Mouse (Mus musculus) adrenal gland, postnatal 4 days (tissue): ENCODE results near the gene Scrn1. TPM values are rescaled to one million over a fixed set of nuclear protein-coding genes. Genes with fewer than 3 reads are reported as not detected.

Experiments
- DNase-seq, 2 experiments: peaks; one replicate each; pipeline ENCODE4 v3.0.0; 2021 to 2022; ENCODE audit warnings: low spot score in 2 of 2, mixed read lengths in 2 of 2
- total RNA-seq, 2 experiments: library from RNA; stranded (reverse); gene quantifications; 2 replicates each; pipeline ENCODE4 v1.2.3; 2021

Scrn1 gene
- total RNA-seq, 2 experiments from 2014 or later = 29.9 to 33.5 TPM

DNA sequence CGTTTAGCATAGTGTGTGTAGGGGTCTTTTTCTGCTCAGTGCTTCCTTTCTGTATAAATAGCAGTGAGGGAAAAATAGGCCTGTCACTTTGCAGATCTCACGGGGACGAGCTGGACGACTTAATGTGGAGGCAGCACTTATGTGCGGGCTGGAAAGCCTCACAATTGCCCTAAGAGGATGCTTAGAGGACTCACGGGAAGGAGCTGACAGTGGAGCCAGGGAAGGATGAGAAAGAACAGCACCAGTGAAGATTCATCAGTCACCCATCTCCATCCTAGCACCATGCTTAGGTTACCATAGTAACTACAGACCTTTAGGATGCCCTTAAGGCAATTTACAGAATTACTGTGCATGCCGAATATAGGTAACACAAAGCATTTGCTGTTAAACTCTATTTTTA is 3.5 kb upstream of the Scrn1 start:
- no peak for DNase-seq

DNA sequence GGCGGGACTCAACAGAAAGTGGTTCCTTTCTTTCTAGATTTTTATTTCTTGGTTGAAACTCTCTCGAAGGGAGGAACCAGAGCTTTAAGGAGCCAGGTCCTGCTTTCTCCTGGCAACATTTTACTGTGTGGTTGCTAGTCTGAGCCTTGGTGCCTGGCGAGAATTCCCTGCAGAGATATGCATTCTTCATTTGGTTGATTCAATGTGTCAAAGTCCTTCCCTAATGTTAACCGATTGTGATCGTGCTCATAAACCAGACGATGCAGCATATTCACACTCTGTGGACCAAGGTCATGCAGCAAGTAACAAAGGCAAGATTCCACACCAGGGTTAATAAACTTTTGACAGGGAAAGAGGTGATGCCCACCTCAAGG is 244 bp upstream of the Scrn1 start:
- no peak for DNase-seq

DNA sequence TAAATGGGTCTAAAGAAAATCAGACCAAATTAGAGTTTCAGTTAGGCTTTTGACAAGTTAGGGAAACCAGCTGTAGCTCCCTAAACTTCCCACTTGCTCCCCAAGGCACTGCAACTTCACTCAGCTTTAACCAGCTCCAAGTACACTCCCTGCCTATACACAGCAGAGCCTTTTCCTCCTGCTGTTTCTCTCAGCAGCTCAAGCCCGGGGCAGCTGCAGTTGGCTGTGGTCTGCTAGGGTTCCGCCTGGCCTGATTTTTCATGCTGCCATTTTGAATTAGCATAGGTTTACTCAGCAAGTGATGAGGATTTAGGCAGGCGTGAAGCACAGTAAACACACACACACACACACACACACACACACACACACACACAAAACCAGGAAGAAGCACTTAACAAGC is 1.3 kb downstream of the Scrn1 start:
- DNase-seq = no peak

DNA sequence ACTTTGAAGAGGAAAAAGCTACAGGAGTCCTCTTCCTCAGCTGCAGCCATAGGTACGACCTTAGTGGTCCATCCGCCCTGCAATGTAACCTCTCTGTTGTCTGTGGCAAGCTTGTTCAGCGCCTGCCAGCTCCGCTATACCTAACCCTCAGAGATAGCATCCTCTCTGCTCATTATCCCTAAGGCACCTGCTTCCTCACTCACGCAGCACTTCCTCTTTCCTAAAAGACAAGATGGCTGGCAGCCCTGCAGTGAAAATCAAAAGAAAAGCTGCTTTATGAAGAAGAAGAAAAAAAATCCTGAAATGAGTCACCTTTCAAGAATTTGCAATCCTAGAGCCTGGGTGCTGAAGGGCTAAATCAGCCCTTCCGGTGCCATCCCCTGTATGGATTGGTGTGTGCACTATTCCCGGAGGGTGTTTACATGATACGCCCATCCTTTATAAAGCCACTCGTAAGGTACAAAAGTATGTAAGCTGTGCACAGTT is 1.7 kb downstream of the Scrn1 start:
- DNase-seq = no peak

DNA sequence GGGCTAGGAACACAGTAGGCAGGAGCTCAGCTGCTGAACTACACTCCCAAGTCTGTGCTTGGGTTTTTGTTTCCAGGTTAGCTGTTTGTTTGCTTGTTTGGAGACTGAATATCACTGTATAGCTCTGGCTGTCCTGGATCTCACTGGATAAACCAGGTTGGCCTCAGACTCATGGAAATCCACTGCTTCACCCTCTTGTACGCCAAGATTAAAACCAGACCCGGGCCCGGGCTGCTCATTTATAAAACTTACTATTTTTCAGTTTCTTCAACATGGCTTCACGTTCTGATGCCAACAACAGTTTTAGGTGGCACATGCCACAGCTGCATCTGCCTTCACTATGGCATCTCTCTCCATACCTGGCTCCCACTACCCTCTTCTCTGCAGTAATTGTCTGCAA is 2.7 kb downstream of the Scrn1 start:
- no peak for DNase-seq

DNA sequence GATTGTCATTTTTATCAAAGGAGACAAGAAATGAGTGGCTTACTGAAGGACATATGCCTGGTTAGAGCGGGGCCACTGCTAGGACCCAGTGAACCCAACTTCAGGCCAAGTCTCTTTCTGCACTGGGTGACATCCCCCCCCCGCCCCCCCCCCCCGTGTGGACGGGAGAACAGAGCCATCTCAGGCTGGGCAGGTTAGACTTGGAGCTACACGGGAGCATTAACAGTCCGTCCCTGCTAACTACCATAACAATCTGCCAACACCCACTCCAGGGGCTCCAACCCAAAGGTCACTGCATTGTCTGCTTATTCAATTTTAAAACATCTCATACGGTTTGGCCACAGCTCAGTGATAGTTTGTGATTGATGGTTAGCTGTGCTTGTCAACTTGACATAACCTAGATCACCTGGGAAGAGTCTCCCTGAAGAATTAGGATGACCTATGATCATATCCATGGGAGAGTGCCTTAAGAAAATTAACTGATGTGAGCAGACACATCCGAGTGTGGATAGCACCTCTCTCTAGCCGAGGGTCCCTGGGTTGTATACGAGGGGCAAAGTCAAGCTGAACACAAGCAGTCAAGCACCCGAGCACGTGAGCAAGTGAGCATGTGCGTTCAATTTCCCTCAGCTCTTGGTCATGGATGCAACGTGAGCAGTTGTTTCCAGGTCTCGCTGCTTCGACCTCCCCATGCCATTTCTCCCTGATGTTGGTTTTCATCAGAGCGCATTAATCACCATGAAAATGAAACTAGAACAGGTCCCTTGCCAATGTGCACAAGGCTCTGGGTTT is 4.1 kb downstream of the Scrn1 start:
- DNase-seq = no peak

DNA sequence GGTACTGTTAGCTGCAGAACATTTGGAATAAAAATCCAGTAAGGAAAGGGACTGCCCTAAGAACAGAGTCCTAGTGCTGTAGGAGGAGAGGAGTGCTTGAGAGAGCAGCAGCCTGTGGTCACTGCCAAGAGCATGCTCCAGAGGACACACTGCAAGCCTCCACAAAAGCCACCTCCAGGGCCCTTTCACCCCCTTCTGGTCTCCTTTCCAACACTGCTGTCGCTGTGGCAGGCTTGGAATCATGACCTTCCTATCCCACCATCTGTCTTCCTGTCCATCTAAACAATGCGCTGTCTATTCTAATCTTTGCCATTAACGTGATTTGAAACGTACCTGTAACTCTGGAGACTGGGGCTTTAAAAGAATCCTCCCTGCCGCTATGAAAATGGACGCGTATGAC is 7.8 kb downstream of the Scrn1 start:
- DNase-seq = no peak

DNA sequence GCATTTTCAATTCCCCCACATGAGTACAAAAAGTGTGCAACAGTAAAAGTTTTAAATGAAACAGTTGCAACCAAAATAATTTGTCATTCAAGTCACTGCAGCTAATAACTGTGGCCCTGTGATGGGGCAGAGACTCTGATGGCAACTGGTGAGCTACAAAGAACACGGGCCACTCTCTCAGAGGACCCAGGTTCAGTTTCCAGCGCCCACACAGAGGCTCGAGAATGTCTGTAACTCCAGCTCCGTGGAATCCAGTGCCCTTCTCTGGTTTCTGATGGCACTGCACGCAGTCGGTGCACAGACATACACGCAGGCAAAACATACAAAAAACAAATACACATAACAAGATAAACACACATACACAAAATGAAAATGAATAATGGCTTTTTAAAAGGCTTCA is 8.6 kb downstream of the Scrn1 start:
- DNase-seq = no peak

DNA sequence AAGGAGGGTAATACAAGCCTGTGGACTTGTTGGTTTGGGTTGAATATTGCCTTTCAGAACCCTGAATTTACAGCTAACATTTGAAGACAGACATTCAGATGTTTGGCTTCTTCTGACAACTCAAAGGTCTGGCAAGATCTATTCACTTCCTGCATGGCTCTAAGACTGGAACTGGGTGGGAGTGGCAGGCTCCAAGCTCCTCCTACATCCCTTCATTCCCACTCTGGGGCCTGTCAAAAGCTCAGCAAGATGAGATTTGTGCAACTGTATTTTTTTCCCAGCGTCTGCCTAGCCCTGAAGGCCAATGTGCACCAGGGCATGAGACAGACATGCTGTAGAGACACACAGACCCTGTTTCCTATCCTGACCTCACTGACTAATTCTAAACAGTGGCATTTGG is 10.5 kb downstream of the Scrn1 start:
- DNase-seq = no peak

DNA sequence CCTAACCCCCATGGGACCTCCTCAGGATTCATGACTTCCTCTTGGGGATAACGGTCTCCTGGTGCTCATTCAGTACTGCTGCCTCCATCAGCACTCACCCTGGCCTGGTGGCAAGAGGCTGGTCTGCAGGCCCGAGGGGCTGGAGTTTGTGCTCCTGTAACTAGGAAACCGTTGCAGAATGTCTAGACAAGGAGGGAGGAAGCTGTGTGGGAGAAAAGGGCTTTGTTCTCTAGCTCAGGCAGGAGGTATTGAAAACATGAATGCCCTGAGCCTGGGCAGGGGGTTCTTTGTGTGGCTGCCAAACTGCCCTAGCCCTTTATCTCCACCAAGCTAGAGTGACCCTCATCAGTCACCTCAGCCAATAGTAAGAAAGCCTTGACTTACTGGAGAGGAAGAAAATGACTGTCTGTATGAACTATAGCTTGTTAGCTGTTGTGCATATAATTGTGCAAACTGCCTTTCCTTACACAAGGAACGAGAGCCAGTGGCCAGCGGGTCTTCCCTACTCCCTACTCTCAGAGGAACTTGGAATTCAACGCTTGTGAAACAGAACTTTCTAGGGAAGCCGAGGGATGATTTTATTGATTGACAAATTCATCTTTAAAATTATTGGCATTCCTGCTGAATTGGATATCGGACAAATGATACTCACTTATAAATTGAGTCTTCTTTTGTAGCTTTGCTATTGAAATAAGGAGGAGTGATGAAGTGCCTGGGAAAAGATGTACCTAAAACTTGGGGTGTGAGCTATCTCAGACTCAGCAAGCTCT is 11.8 kb downstream of the Scrn1 start:
- no peak for DNase-seq

DNA sequence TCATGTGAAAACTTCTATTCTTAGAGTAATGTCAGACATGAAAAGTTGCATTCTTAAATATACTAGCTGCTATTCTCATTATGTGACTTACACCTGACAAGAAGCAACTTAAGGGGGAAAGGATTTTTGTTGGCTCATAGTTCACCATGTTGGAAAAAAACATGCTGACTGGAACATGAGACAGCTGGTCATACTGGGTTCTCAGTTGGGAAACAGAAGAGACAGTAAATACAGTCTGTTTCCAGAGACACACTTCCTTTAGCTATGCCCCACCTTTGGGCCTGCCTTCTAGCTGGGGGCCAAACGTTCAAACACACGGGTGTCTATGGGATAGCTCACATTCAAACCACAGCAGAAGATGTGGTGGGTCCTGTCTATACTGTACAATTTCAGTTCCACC is 12.7 kb downstream of the Scrn1 start:
- no peak for DNase-seq

DNA sequence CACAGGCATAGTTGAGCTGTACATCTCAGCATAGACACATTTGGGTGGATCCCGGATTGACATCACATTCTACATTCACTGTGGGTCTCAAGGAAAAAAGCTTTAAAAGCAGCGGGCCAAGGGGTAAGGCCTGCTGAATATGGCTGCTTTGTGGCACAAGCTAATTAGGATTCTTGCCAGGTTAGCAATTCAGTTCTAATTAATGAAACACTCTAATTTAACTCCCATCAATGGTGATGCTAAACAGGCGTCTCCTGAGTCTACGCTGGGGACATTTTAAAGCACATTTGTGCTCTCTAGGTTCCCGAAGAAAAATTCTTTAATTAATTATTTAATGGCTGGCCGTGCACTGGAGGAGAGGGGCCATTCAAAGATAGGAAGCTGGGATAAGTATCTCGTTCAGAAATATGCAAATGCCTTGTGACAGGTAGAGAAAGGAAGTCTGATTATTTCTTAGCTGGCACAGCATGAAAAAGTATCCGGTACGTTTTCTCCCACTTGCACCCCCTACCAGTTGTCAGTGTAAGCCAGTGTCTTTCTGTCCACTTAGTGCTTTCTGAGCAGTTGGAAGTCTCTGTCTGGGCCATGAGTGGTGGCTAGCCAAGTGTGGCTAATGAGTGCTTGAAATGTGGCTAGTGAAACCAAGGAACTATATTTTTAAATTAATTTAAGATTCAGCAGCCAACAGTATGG is 13.4 kb downstream of the Scrn1 start:
- DNase-seq = no peak

DNA sequence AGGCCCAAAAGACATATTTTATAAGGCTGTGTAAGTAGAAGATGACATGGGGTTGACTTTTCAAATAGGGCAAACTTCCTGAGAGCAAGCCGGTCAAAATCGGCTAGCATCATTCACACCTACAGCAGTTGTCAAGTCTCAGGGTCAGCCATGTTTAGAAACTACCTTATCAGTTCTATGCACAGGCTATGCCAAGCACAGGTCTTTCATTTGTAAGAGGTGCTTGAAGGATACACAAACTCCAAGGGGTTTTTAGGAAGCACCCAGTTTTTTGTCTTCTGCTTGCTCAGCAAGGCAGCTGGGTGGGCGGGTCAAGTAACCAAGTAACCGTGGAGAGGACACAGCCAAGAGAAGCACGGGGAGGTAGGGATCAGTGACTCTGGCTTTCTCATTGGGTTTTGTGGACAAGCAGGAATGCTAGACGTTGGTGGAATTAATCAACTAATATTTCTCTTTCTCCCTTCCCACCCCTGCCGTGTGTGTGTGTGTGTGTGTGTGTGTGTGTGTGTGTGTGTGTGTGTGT is 15.4 kb downstream of the Scrn1 start:
- DNase-seq = no peak

DNA sequence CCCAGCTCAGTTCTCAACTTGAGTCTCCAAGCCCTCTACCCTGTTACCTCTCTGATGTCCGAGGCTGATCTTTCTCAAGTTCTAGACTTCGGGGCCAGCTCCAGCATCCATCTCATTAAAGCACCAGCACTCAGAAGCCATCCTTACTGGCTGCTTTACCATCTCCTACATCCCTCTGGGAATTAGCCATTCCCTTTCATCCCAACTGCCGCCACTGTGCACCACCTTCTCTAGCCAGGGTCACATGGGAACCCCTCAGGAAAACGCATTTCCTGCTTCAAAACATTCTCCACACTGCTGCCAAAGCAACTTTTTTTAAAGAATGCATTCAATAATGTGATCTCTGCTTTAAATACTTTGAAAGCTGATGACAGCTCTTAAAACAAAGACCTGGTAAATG is 17.0 kb downstream of the Scrn1 start:
- DNase-seq = no peak

DNA sequence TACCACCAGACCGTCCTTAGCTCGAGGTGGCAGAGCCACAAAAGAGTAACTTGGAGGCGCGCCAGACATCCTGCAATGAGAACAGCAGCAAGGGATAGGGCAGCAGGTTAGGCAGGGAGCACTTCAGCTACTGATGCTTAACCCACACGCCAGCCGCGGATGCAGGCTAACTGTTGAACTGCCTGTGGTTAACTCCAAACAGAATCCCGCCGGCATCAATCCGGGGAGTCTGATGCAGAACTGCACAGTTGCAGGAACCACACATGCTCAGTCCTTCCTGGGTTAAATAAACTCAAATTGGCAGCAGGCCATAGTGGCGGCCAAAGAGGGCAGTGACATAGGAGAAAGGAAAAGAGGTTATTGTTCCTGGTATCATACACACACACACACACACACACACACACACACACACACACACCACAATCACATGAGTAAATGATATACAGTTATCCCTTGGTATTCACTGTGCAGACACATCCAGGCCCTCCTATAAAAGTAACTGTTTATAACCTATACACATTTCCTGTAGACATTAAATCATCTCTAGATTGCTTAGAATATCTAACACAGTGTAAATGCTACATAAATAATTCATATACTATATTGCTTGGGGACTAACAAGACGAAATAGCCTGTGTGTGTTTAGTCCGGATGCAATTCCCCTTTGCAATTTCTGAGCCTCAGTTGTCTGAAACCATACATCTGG is 17.8 kb downstream of the Scrn1 start:
- no peak for DNase-seq

DNA sequence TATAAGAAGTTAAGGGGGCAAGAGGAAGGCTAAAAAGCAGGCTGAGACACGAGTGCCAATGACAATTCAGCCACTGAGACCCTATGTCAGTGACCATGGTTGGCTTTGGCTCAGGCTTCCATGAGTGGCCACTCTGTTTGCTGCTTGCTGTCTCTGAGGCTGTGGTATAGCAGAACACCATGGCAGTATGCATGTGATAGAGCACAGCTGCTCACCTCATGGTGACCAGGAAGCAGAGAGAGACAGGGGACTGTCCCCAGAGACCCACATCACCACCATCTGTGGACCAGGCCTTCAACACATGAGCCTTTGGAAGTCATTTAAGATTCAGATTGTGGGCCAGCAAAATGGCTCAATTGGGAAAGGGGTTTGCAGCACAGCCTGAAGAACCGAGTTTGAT is 22.6 kb downstream of the Scrn1 start:
- DNase-seq = no peak

DNA sequence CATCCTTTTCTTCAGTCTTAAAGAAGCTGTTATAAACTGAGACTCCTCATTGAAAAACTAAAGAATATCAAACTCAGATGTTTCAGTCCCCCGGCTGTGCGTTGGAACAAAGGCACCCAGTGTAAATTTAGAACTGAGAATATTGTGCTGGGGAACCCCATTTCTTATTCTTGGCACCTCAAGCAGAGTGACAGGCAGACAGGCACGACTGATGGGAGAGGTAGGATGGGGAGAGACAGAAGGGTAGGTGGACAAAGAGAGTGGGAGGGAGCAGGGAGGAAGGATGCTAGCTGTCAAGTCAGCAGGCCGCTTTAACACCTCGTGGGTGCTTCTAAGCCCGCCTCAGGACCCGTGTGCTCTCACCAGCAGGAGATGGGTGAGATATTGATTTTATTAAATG is 23.5 kb downstream of the Scrn1 start:
- no peak for DNase-seq

DNA sequence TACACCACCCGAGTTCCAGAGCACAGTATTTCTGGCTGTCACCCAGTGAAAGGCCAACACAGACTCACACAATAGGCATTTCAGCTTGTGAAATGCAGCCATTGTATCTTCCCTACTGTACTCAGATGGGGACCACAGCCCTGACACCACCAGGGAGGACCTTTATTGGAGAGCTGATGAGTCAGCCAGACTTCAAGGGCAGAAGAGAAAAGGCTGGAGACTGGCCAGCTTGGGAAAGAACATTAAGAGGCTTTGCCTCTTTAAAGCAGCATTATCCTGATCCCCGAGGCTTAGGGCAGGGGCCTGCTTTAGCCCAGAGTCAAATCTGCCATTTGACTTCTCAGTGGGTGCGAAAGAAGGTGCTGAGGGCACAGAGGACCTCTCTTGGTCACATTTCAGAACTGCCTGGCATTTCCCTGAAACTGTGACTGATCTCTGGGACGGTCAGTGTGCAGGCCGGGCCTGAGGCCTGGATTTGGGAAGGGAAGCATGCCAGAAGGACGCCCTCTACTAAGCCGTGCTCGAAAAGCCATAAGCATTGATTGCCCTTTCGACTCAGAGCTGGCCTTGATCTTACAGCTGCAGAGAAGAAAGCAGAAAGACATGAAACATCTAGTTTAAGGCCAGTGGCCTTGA is 25.9 kb downstream of the Scrn1 start:
- peak in 1 of 2 experiments; percentile 30 for DNase-seq

DNA sequence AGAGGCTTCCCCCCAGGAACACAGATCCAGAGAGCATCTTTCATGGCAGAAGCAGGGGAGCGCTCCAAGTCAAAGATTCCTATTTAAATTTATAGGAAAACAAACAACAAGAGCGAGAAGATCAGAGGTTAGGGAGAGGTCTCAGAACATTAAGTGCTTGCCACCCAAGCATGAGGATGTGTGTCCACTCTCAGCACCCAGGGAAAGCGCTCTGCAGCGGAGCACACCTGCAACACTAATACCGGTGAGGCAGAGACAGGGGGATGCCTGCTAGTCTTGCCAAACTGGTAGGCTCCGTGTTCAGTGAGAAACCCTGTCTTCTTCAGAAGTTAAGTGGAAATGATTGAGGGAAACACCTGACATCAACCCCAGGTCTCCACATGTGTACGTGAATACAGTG is 26.9 kb downstream of the Scrn1 start:
- DNase-seq = no peak

DNA sequence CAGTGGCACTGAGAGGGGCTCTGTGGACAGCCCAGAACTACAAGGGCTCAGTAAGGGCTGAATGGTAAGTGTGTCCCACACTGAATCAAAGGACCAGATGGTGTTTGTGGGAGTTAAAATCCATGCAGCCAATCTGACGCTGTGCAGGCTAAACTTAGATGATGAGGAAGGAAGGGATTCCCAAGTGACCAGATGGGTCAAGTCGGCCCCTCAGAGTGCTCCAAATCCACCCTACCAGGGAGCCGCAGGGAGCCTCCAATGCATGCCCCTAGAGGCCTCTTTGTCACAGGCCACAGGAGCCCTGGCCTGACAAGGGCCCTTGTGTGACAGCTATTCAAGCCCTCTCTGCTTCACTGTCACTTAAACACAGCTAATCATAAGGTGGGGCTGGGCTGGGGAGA is 27.5 kb downstream of the Scrn1 start:
- DNase-seq = no peak

DNA sequence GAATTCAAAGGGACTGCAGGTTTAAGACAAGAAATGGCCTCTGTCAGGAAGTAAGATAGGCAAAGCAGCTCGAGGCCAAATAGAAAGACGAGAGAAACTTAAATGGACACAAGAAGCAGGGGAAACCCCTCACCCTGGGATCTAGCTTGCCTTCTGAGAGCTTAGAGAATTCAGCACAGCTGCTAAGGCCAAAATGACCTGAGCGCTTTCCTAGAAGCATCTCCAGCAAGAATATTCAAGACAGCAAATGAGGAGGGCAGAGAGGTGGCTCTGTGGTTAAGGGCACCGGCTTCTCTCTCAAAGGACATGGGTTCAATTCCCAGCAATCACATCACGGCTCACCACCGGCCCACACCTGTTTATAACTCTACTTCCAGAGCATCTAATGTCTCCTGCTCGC is 29.2 kb downstream of the Scrn1 start:
- no peak for DNase-seq
